Mouse (Mus musculus) layer of hippocampus, adult 9-11 months (tissue): ENCODE results near the gene 4933434E20Rik.

Experiments used
- DNase-seq: peaks from one replicate; pipeline ENCODE4 v3.0.0; 2022

4933434E20Rik gene

GRCm38 (mm10) chr3:90051441-90052350 is at the start of gene 4933434E20Rik:
TSS of gene 4933434E20Rik (plus strand) at chr3:90051636.
- DNase-seq = peak; percentile 43

GRCm38 (mm10) chr3:90004091-90004796 is 47.2 kb upstream of the 4933434E20Rik start:
- DNase-seq = no peak

GRCm38 (mm10) chr3:90010291-90010690 is 41.1 kb upstream of the 4933434E20Rik start:
- DNase-seq = no peak

GRCm38 (mm10) chr3:90016626-90017025 is 34.8 kb upstream of the 4933434E20Rik start:
- DNase-seq = no peak

GRCm38 (mm10) chr3:90034653-90035052 is 16.8 kb upstream of the 4933434E20Rik start:
- no peak for DNase-seq

- DNase-seq = no peak
Observed at GRCm38 (mm10) chr3:90036263-90036662, 15.2 kb upstream of the 4933434E20Rik start.

- DNase-seq = no peak
Observed at GRCm38 (mm10) chr3:90049691-90050090, 1.7 kb upstream of the 4933434E20Rik start.

GRCm38 (mm10) chr3:90052351-90053241 is 1.2 kb downstream of the 4933434E20Rik start, which contains the start of gene Ubap2l:
TSS of gene Ubap2l (minus strand) at chr3:90052628.
- peak; percentile 98 for DNase-seq

GRCm38 (mm10) chr3:90061549-90061948 is 10.1 kb downstream of the 4933434E20Rik start:
- no peak for DNase-seq

GRCm38 (mm10) chr3:90062539-90062938 is 11.1 kb downstream of the 4933434E20Rik start:
- DNase-seq = no peak

GRCm38 (mm10) chr3:90064383-90064782 is 12.9 kb downstream of the 4933434E20Rik start:
- no peak for DNase-seq

GRCm38 (mm10) chr3:90065553-90065952 is 14.1 kb downstream of the 4933434E20Rik start:
- no peak for DNase-seq

GRCm38 (mm10) chr3:90067851-90068250 is 16.4 kb downstream of the 4933434E20Rik start:
- no peak for DNase-seq

GRCm38 (mm10) chr3:90069688-90070087 is 18.3 kb downstream of the 4933434E20Rik start:
- no peak for DNase-seq

- DNase-seq = no peak
Observed at GRCm38 (mm10) chr3:90072294-90072693, 20.9 kb downstream of the 4933434E20Rik start, which contains the start of gene Tpm3. TSS of gene Tpm3 (plus strand) at chr3:90072649.

GRCm38 (mm10) chr3:90076921-90077716 is 25.7 kb downstream of the 4933434E20Rik start:
- peak; percentile 67 for DNase-seq

- no peak for DNase-seq
Observed at GRCm38 (mm10) chr3:90078224-90078623, 26.8 kb downstream of the 4933434E20Rik start.

- peak; percentile 95 for DNase-seq
Observed at GRCm38 (mm10) chr3:90079133-90079762, 27.8 kb downstream of the 4933434E20Rik start.

GRCm38 (mm10) chr3:90079763-90080497 is 28.5 kb downstream of the 4933434E20Rik start:
- peak; percentile 40 for DNase-seq

GRCm38 (mm10) chr3:90080498-90080863 is 29.0 kb downstream of the 4933434E20Rik start:
- no peak for DNase-seq
